Mouse (Mus musculus) heart, postnatal 0 days (tissue): ENCODE results near the gene Pitpnm2.

ENCODE experiments used
- CTCF ChIP-seq: IDR thresholded peaks from 2 replicates; pipeline ENCODE4 v1.5.1; 2016; ENCODE audit warnings: antibody characterized with exemption, control low read depth, low read depth
- EP300 ChIP-seq: IDR thresholded peaks from 2 replicates; pipeline ENCODE4 v1.6.1; 2016; ENCODE audit warnings: antibody characterized with exemption, low read depth

DNA sequence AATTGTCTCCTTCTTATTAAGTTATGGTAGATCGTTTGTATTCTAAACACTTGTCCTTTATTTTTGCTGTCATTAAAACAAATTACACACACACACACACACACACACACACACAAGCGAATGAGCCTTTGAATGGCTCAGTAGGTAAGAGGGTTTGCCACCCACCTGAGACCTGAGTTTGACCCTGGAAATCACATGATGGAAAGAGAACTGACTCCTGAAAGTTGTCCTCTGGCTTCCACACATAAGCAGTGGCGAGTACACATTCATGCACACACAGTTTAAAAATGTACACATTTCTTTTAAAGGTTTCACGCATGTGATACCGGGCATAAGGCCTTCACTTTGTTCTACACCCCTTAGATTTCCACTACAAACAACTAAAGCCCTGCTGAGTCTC, 20.7 kb upstream of the Pitpnm2 start:
- no peak for TF ChIP-seq CTCF
- TF ChIP-seq EP300, result no peak
